Mouse (Mus musculus) thymus, adult 2 months (tissue): ENCODE results near the gene Dhx16.

Experiments
- CTCF ChIP-seq: fragments of 200-500 bp; IDR thresholded peaks from 2 replicates; pipeline ENCODE4 v1.5.1; 2012; ENCODE audit warnings: mild to moderate bottlenecking, control low read depth, low read length, moderate library complexity, borderline replicate concordance; ENCODE audit not compliant: control insufficient read depth, poor library complexity, insufficient read depth; ENCODE audit errors: extremely low read depth
- POLR2A ChIP-seq: fragments of 200-500 bp; IDR thresholded peaks from 2 replicates; pipeline ENCODE4 v1.6.1; 2012; ENCODE audit warnings: mild to moderate bottlenecking, low read length, control low read depth, moderate library complexity; ENCODE audit not compliant: control insufficient read depth, poor library complexity, insufficient read depth; ENCODE audit errors: extremely low read depth

DNA sequence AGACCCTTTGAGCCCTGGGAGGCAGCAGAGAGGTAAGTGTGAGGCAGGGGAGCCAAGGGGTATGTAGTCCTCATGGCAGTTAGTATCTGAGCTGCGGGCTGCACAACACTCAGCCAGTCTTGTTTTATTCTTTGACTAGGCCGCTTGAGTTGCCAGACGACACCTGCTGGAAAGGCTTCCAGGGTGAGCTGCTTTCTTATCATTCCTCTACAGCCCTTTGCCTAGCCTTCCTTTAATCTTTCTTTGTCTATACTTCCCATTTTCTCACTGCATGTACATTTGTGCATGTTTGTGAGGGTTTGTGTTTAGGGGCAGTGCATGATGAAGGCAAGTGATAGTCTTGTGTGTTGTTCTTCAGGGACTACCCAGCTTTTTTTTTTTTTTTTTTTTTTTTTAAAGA, 28.6 kb upstream of the Dhx16 start:
- TF ChIP-seq POLR2A (no peak), CTCF (no peak)
